Mouse (Mus musculus) forebrain, embryonic 15.5 days (tissue): ENCODE results near the gene Phf21a. TPM values are rescaled to one million over a fixed set of nuclear protein-coding genes. Genes with fewer than 3 reads are reported as not detected.
A peak's percentile ranks its signal among the peaks of the same experiment; 100 is the strongest.
"Not testable (repeated sequence)": the region's sequence is repeated elsewhere in the genome, so short reads cannot be mapped to it uniquely, and the experiment has no call there.

Experiments used
- ATAC-seq: fragments of 200-750 bp; cut with Nextera tagmentation; replicated peaks from 2 replicates; pipeline ENCODE4 v1.8.0; 2017; ENCODE audit warnings: mild to moderate bottlenecking, moderate TSS enrichment, moderate library complexity
- H3K27ac ChIP-seq: fragments of 300-500 bp; sonication (generic); replicated peaks from 2 replicates; pipeline ENCODE4 v1.5.1; 2015; ENCODE audit warnings: mild to moderate bottlenecking, inconsistent platforms
- H3K27me3 ChIP-seq: fragments of 300-500 bp; sonication (generic); 2 replicates; pipeline ENCODE4 v1.6.1; 2015; ENCODE audit warnings: inconsistent platforms
- H3K36me3 ChIP-seq: fragments of 300-500 bp; sonication (generic); 2 replicates; pipeline ENCODE4 v1.6.1; 2015; ENCODE audit warnings: mild to moderate bottlenecking, inconsistent platforms
- H3K4me1 ChIP-seq: fragments of 300-500 bp; sonication (generic); 2 replicates; pipeline ENCODE4 v1.6.1; 2015; ENCODE audit warnings: inconsistent platforms
- H3K4me2 ChIP-seq: fragments of 300-500 bp; sonication (generic); replicated peaks from 2 replicates; pipeline ENCODE4 v1.6.1; 2015; ENCODE audit warnings: mild to moderate bottlenecking, inconsistent platforms
- H3K4me3 ChIP-seq: fragments of 300-500 bp; sonication (generic); 2 replicates; pipeline ENCODE4 v1.5.1; 2015; ENCODE audit warnings: mild to moderate bottlenecking, inconsistent platforms
- H3K9ac ChIP-seq: fragments of 300-500 bp; sonication (generic); replicated peaks from 2 replicates; pipeline ENCODE4 v1.6.1; 2015; ENCODE audit warnings: mild to moderate bottlenecking, inconsistent platforms
- H3K9me3 ChIP-seq: fragments of 300-500 bp; sonication (generic); 2 replicates; pipeline ENCODE4 v1.6.1; 2016; ENCODE audit warnings: inconsistent platforms
- WGBS: fragments of 180-500 bp; shearing (Covaris S2); methylation state at CpG from one replicate; pipeline ENCODE4 v1.1.7; 2015; ENCODE audit warnings: mixed read lengths; 5-methylcytosine and 5-hydroxymethylcytosine counted together
- polyA plus RNA-seq: library from polyadenylated mRNA; unstranded; fragments of >200 nt; fragmentation: Nextera tagmentation; extraction: Ambion mirVana; gene quantifications from 2 replicates; pipeline ENCODE4 v1.2.1, GENCODE M21; 2015

The Phf21a gene
- polyA plus RNA-seq, 1 experiment from 2014 or later, result 46.8 TPM

DNA sequence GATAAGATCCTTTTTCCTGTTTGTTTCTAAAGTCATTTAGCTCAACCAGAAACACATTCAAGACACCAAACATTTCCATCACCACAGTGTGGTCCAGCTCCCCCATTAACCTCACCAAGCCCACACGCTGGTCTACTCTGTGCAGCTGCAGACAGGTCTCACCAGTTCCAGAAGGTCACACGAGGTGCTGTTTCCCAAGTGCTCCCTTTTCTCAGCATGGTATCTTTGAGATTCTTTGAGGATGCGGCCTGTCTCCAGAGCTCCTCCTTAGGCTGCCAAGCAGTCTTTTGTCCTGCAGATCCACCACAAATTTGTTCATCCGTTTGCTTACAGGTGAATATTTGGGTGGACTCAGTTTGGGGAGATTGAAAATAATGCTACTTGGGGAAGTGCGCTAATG is 51.0 kb downstream of the Phf21a start:
- H3K36me3 ChIP-seq, result no peaks in the 10 kb centered on the region
- H3K9me3 ChIP-seq, result no peaks in the 10 kb centered on the region
- no peak overlapping the region for H3K4me2 ChIP-seq
- H3K27me3 ChIP-seq, result no peaks in the 10 kb centered on the region
- H3K4me3 ChIP-seq, result no peak overlapping the region
- no peak for ATAC-seq
- WGBS, result 46% methylated on average over 5 of the region's 5 CpGs
- 0 out of 2 replicates have a peak, but pooled peaks cover 4% of the 10 kb centered on the region for H3K4me1 ChIP-seq
- H3K27ac ChIP-seq, result no peak overlapping the region
- no peak overlapping the region for H3K9ac ChIP-seq

GRCm38 (mm10) chr2:92147925-92148750 is 55.2 kb downstream of the Phf21a start:
- WGBS, result 80% methylated on average over 5 of the region's 5 CpGs

GRCm38 (mm10) chr2:92164291-92164690 is 71.4 kb downstream of the Phf21a start:
- no peak overlapping the region for H3K4me2 ChIP-seq
- H3K27me3 ChIP-seq, result no peaks in the 10 kb centered on the region
- no peak overlapping the region for H3K9ac ChIP-seq
- H3K27ac ChIP-seq, result no peak overlapping the region
- no peak overlapping the region for H3K4me3 ChIP-seq
- no peaks in the 10 kb centered on the region for H3K36me3 ChIP-seq
- WGBS, result 58% methylated on average over 10 of the region's 10 CpGs
- no peaks in the 10 kb centered on the region for H3K9me3 ChIP-seq
- H3K4me1 ChIP-seq, result no peaks in the 10 kb centered on the region
- no peak for ATAC-seq

More at GRCm38 (mm10) chr2:92147925-92148750, 55.2 kb downstream of the Phf21a start:
- not testable (repeated sequence) for H3K4me1 ChIP-seq, ATAC-seq, H3K27me3 ChIP-seq, H3K9ac ChIP-seq, H3K9me3 ChIP-seq, H3K4me3 ChIP-seq, H3K36me3 ChIP-seq, H3K4me2 ChIP-seq, H3K27ac ChIP-seq

GRCm38 (mm10) chr2:92166950-92167349 is 74.0 kb downstream of the Phf21a start:
- Histone ChIP-seq H3K4me3 (no peak overlapping the region), H3K27me3 (no peaks in the 10 kb centered on the region), H3K4me2 (no peak overlapping the region), H3K36me3 (no peaks in the 10 kb centered on the region), H3K4me1 (no peaks in the 10 kb centered on the region), H3K27ac (no peak overlapping the region), H3K9me3 (no peaks in the 10 kb centered on the region), H3K9ac (no peak overlapping the region)
- no peak for ATAC-seq
- WGBS, result 70% methylated on average over 7 of the region's 7 CpGs

GRCm38 (mm10) chr2:92171046-92171643 is 78.2 kb downstream of the Phf21a start:
- no peak overlapping the region for H3K27ac ChIP-seq
- no peak overlapping the region for H3K4me2 ChIP-seq
- no peaks in the 10 kb centered on the region for H3K27me3 ChIP-seq
- no peaks in the 10 kb centered on the region for H3K4me1 ChIP-seq
- ATAC-seq, result no peak
- no peaks in the 10 kb centered on the region for H3K36me3 ChIP-seq
- 78% methylated on average over 8 of the region's 8 CpGs for WGBS
- H3K4me3 ChIP-seq, result no peak overlapping the region
- no peaks in the 10 kb centered on the region for H3K9me3 ChIP-seq
- H3K9ac ChIP-seq, result no peak overlapping the region

GRCm38 (mm10) chr2:92172300-92172699 is 79.4 kb downstream of the Phf21a start:
- Histone ChIP-seq H3K9me3 (no peaks in the 10 kb centered on the region), H3K4me2 (no peak overlapping the region)
- WGBS, result 92% methylated on average over 5 of the region's 5 CpGs

DNA sequence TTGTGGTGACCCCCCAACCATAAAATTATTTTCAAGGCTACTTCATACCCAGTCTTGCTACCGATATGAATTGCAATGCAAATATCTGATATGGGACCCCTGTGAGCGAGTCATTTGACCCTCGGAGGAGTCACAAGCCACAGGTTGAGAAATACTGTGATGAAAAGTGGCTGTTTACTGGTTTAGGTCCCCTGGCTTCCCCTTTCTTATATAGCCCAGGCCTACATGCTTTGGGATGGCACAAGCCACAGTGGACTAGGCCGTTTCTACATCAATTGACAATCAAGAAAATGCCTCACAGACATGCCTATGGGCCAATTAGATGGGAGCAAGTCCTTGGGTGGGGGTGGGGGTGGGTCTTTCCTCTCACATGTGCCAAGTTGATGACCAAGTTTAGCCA is 80.3 kb downstream of the Phf21a start:
- WGBS, result 93% methylated on average over 4 of the region's 4 CpGs
- Histone ChIP-seq H3K27ac (no peak overlapping the region), H3K4me1 (no peaks in the 10 kb centered on the region), H3K27me3 (no peaks in the 10 kb centered on the region), H3K9ac (no peak overlapping the region), H3K36me3 (no peaks in the 10 kb centered on the region), H3K4me2 (no peak overlapping the region), H3K4me3 (no peak overlapping the region), H3K9me3 (no peaks in the 10 kb centered on the region)
- ATAC-seq, result no peak

More at GRCm38 (mm10) chr2:92172300-92172699, 79.4 kb downstream of the Phf21a start:
- Histone ChIP-seq H3K27me3 (no peaks in the 10 kb centered on the region), H3K27ac (no peak overlapping the region), H3K4me1 (no peaks in the 10 kb centered on the region), H3K9ac (no peak overlapping the region), H3K4me3 (no peak overlapping the region), H3K36me3 (no peaks in the 10 kb centered on the region)
- ATAC-seq, result no peak

GRCm38 (mm10) chr2:92174265-92174664 is 81.3 kb downstream of the Phf21a start:
- no peak overlapping the region for H3K4me2 ChIP-seq
- no peak overlapping the region for H3K4me3 ChIP-seq
- H3K4me1 ChIP-seq, result no peaks in the 10 kb centered on the region
- 68% methylated on average over 7 of the region's 7 CpGs for WGBS
- no peak overlapping the region for H3K27ac ChIP-seq
- H3K27me3 ChIP-seq, result no peaks in the 10 kb centered on the region
- H3K9me3 ChIP-seq, result no peaks in the 10 kb centered on the region
- no peaks in the 10 kb centered on the region for H3K36me3 ChIP-seq
- H3K9ac ChIP-seq, result no peak overlapping the region
- ATAC-seq, result no peak

DNA sequence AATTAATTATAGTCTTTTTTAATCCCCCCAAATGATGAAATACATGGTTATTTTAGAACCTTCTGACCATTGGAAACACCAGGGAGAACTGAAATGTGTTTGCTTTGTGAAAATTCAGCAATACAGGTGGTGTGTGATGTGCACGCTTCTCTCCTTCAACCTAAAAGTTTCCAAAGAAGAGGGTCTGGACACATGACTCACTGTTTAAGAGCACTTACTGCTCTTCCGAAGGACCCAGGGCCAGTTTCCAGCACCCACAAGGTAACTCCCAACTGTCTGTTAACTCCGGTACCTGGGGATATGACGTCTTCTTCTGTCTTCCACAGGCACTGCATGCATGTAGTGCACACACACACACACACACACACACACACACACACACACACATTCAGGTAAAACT is 82.1 kb downstream of the Phf21a start:
- H3K27me3 ChIP-seq, result no peaks in the 10 kb centered on the region
- no peak for ATAC-seq
- no peak overlapping the region for H3K9ac ChIP-seq
- H3K4me3 ChIP-seq, result no peak overlapping the region
- no peak overlapping the region for H3K4me2 ChIP-seq
- 97% methylated on average over 4 of the region's 4 CpGs for WGBS
- no peak overlapping the region for H3K27ac ChIP-seq
- H3K36me3 ChIP-seq, result no peaks in the 10 kb centered on the region
- H3K4me1 ChIP-seq, result no peaks in the 10 kb centered on the region
- H3K9me3 ChIP-seq, result no peaks in the 10 kb centered on the region

DNA sequence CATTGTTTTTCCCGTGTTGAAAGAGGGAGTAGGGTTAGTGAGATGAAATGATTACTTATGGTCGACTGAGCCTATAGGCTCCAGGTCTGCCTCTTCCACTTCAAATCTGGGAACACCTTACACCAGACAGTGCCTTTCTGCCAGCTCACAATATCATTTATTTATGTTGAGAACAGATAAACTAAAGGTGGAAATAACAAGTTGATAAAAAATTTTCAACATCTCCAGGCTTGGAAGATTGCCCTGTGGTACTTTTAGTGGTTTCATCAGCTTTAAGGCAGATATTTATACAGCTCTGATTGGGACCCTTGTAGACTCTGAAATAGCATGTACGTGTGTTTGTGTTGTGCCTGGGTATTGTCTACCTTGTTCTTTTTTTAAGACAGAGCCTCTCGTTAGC is 83.4 kb downstream of the Phf21a start:
- ATAC-seq, result no peak
- 16% methylated on average over 4 of the region's 4 CpGs for WGBS
- H3K9ac ChIP-seq, result no peak overlapping the region
- no peak overlapping the region for H3K4me3 ChIP-seq
- no peak overlapping the region for H3K4me2 ChIP-seq
- no peak overlapping the region for H3K27ac ChIP-seq
- no peaks in the 10 kb centered on the region for H3K36me3 ChIP-seq
- H3K27me3 ChIP-seq, result no peaks in the 10 kb centered on the region
- H3K9me3 ChIP-seq, result no peaks in the 10 kb centered on the region
- no peaks in the 10 kb centered on the region for H3K4me1 ChIP-seq

DNA sequence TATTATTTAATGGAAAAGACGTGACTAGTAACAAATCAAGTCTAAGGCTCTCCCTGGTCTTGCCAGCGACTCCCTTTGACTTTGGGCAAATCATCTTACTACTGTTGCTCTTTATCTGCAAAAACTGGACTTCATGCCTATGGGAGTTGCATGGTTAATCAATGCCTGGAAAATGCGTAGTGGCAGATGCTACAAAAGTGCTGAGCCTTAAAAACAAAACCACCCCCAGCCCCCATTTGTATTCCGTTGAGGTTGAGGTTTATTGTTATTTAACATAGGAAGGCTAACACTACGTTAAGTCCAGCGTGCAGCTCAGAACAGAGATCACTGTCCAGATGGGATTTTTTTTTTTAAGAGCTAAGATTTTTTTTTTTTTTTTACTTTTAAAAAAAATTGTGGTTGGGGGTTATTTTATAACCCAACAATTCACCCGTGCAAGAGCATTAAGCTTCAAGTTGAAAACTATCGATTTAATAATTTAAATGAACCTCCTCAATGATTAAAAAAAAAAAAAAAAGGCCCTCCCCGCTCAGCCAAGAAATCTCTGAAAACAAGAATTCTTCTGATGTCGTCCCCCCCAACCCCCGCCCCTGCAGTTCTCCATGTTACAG is 89.3 kb downstream of the Phf21a start:
- no peaks in the 10 kb centered on the region for H3K27me3 ChIP-seq
- peak overlapping the region; percentile 94 for H3K4me3 ChIP-seq
- no peaks in the 10 kb centered on the region for H3K9me3 ChIP-seq
- H3K27ac ChIP-seq, result peak overlapping the region; percentile 100
- ATAC-seq, result no peak
- peak overlapping the region; percentile 87 for H3K9ac ChIP-seq
- WGBS, result 2% methylated on average over 11 of the region's 11 CpGs
- H3K4me1 ChIP-seq, result peaks cover 24% of the 10 kb centered on the region
- no peaks in the 10 kb centered on the region for H3K36me3 ChIP-seq
- peak overlapping the region; percentile 96 for H3K4me2 ChIP-seq

DNA sequence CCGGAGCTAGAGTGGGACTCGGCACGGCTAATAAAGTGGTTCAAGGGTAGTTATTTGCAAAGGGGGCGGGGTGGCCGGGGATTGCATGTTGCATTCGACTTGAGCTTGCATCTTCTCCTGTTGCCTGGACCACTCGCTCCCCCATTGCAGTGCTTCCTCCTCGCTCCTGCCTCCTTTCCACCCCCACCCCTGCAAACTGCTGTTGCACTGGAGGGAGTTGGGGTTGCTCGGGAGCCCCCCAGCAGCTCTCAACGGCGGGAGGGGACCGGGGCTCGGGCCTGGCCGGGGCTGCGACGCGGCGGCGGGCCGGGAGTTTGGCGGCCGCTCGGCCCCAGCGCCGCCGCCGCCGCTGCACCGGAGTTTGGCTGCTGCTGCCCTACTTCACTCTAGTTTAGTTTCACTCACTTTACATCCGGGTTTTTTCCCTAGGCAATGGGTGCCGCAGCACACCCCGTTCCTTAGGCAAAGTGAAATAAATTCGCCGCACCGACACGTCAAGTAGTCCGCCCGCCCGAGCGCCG is 90.1 kb downstream of the Phf21a start:
- peaks cover 31% of the 10 kb centered on the region for H3K4me1 ChIP-seq
- peak; percentile 76 for ATAC-seq
- peak overlapping the region; percentile 94 for H3K4me3 ChIP-seq
- peak overlapping the region; percentile 100 for H3K27ac ChIP-seq
- H3K4me2 ChIP-seq, result peak overlapping the region; percentile 96
- no peaks in the 10 kb centered on the region for H3K27me3 ChIP-seq
- H3K9ac ChIP-seq, result peak overlapping the region; percentile 87
- H3K36me3 ChIP-seq, result no peaks in the 10 kb centered on the region
- no peaks in the 10 kb centered on the region for H3K9me3 ChIP-seq
- WGBS, result 1% methylated on average over 39 of the region's 41 CpGs
